Mouse (Mus musculus): ENCODE measurements around the gene Zfp831.

DNA sequence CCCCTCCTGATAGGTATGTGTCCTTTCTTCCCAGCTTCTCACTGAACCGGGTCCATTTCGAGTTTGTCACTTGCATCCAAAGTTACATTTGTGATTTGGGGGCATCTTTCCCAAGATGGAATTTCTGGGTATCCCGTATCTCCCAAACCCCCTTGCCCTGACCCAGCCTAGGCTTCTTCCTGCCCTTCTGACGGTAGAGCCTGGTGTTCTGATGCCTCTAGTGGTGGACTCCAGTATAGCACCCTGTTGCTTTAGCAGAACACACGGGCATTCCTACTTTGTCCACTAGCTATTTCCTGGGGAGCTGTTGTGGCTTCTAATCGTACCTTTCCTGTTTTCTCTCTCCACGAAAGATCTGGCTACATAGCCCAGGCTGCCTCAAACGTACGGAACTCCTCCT is 32.3 kb downstream of the Zfp831 start:
- TF ChIP-seq CTCF (IDR thresholded peaks at IDR 0.05; ENCODE audit: extremely low read depth, insufficient read length, insufficient replicate concordance, low read depth, low read length) (peak; percentile 85; the same call in 1 of the 2 replicates), POLR2A (IDR thresholded peaks at IDR 0.05; ENCODE audit: low read depth, low read length) (no peak)
